Mouse (Mus musculus): Measurements from ENCODE around the gene Vmn2r84.

GRCm38 (mm10) chr10:130344056-130344455 is 50.1 kb downstream of the Vmn2r84 start:
- TF ChIP-seq CTCF (IDR thresholded peaks at IDR 0.05; ENCODE audit: borderline replicate concordance, extremely low read depth, insufficient read depth, insufficient read length) (no peak), POLR2A (IDR thresholded peaks at IDR 0.05; ENCODE audit: borderline replicate concordance, extremely low read depth, insufficient read depth, insufficient read length, poor library complexity, severe bottlenecking) (no peak)

Measured in brain, embryonic 14.5 days (tissue).